Mouse (Mus musculus) left cerebral cortex, adult 2 months (tissue): ENCODE measurements around the gene Gm12258. TPM values are rescaled to one million over a fixed set of nuclear protein-coding genes. Genes with fewer than 3 reads are reported as not detected.
"Not testable (repeated sequence)": the region's sequence is repeated elsewhere in the genome, so short reads cannot be mapped to it uniquely, and the experiment has no call there.

Experiments used
- DNase-seq, 2 experiments: peaks; one replicate each; pipeline ENCODE4 v3.0.0; 2021 to 2022; ENCODE audit warnings: low spot score in 2 of 2, mixed read lengths in 1 of 2; ENCODE audit errors: extremely low spot score in 1 of 2
- H3K27ac ChIP-seq: fragments of 200-600 bp; 2 replicates; pipeline ENCODE4 v1.8.1; 2022
- H3K4me3 ChIP-seq: fragments of 200-600 bp; 2 replicates; pipeline ENCODE4 v1.8.1; 2022
- CTCF ChIP-seq: fragments of 200-600 bp; IDR thresholded peaks from 2 replicates; pipeline ENCODE4 v1.8.1; 2022; ENCODE audit warnings: antibody characterized with exemption, mild to moderate bottlenecking, moderate library complexity
- intact Hi-C: fragments of 180-260 bp; cut with DNase I; formaldehyde crosslinking; loops from one replicate; pipeline ENCODE4 v1.15.1; 2025
- long read RNA-seq, 2 experiments: library from polyadenylated mRNA; stranded (forward); transcript quantifications; one replicate each; pipeline ENCODE4 v2.0.0; 2021; ENCODE audit warnings: borderline mapping rate in 2 of 2
- total RNA-seq, 2 experiments: library from RNA; stranded (reverse); gene quantifications; 2 replicates each; pipeline ENCODE4 v1.2.3; 2021

Gene Gm12258
- 10 to 100 TPM; 17.3 to 20.2 TPM for total RNA-seq
- long read RNA-seq, experiment 1, full-length matches to known transcripts = 18 of 26 reads
- long read RNA-seq, experiment 1, partial matches to known transcripts = 5 of 26 reads
- long read RNA-seq, experiment 1, other reads (novel, unspliced or antisense) = 3 of 26 reads
- long read RNA-seq, experiment 2, full-length matches to known transcripts = 22 of 32 reads
- long read RNA-seq, experiment 2, partial matches to known transcripts = 5 of 32 reads
- long read RNA-seq, experiment 2, other reads (novel, unspliced or antisense) = 5 of 32 reads

- intact Hi-C loops = no loop called here
- Histone ChIP-seq H3K4me3 (peak within 1 kb of the TSS; percentile 81), H3K27ac (peak within 1 kb of the TSS; percentile 87)
- DNase-seq = peak; percentile 82 to 89
- TF ChIP-seq CTCF = no peak
These were observed at the start of gene Gm12258 for GRCm38 (mm10) chr11:58846919-58847461. TSS of gene Gm12258 (plus strand) at chr11:58847158.

GRCm38 (mm10) chr11:58799747-58800146 is 47.2 kb upstream of the Gm12258 start:
- TF ChIP-seq CTCF = no peak
- DNase-seq = no peak

GRCm38 (mm10) chr11:58801558-58802228 is 45.3 kb upstream of the Gm12258 start, which contains the start of gene Fam183b:
TSS of gene Fam183b (minus strand) at chr11:58801960.
- intact Hi-C loops = no loop called here
- Histone ChIP-seq H3K27ac (no peak within 1 kb of the TSS), H3K4me3 (no peak within 1 kb of the TSS)
- DNase-seq = peak in 1 of 2 experiments; percentile 16
- TF ChIP-seq CTCF = no peak

More at GRCm38 (mm10) chr11:58799747-58800146, 47.2 kb upstream of the Gm12258 start:
- Histone ChIP-seq H3K4me3 (no peak overlapping the region), H3K27ac (no peak overlapping the region)
- intact Hi-C loops = no loop called here

- no peak for TF ChIP-seq CTCF
- H3K4me3 ChIP-seq = no peak overlapping the region
- intact Hi-C loops = no loop called here
- DNase-seq = no peak
- H3K27ac ChIP-seq = no peak overlapping the region
These were observed 43.1 kb upstream of the Gm12258 start for GRCm38 (mm10) chr11:58803871-58804270.

- Histone ChIP-seq H3K27ac (no peak overlapping the region), H3K4me3 (no peak overlapping the region)
- no peak for DNase-seq
- intact Hi-C loops = no loop called here
- TF ChIP-seq CTCF = no peak
These were observed 42.6 kb upstream of the Gm12258 start for GRCm38 (mm10) chr11:58804393-58804792.

- TF ChIP-seq CTCF = peak; percentile 24
- H3K4me3 ChIP-seq = no peak overlapping the region
- intact Hi-C loops = no loop called here
- DNase-seq = no peak
- no peak overlapping the region for H3K27ac ChIP-seq
These were observed 35.0 kb upstream of the Gm12258 start for GRCm38 (mm10) chr11:58812001-58812400.

- H3K27ac ChIP-seq, H3K4me3 ChIP-seq, DNase-seq, intact Hi-C loops: not testable (repeated sequence)
These were observed 32.3 kb upstream of the Gm12258 start, which contains the start of gene Olfr313 for GRCm38 (mm10) chr11:58814700-58815099. TSS of gene Olfr313 (plus strand) at chr11:58815000.

GRCm38 (mm10) chr11:58815676-58816075 is 31.3 kb upstream of the Gm12258 start:
- no peak for DNase-seq
- H3K27ac ChIP-seq = no peak overlapping the region
- intact Hi-C loops = no loop called here
- H3K4me3 ChIP-seq = no peak overlapping the region
- no peak; the same call in 1 of the 2 replicates for TF ChIP-seq CTCF

- H3K4me3 ChIP-seq, intact Hi-C loops, H3K27ac ChIP-seq: not testable (repeated sequence)
These were observed 18.0 kb upstream of the Gm12258 start, which contains the start of gene Olfr312 for GRCm38 (mm10) chr11:58828937-58829336. TSS of gene Olfr312 (plus strand) at chr11:58829237.

GRCm38 (mm10) chr11:58829764-58830163 is 17.2 kb upstream of the Gm12258 start:
- DNase-seq = no peak
- intact Hi-C loops = no loop called here
- Histone ChIP-seq H3K4me3 (no peak overlapping the region), H3K27ac (no peak overlapping the region)
- TF ChIP-seq CTCF = no peak

More at GRCm38 (mm10) chr11:58828937-58829336, 18.0 kb upstream of the Gm12258 start, which contains the start of gene Olfr312:
- DNase-seq = not testable (repeated sequence)

GRCm38 (mm10) chr11:58832541-58832940 is 14.4 kb upstream of the Gm12258 start:
- H3K27ac ChIP-seq, H3K4me3 ChIP-seq, DNase-seq, intact Hi-C loops: not testable (repeated sequence)

- H3K27ac ChIP-seq, DNase-seq, intact Hi-C loops, H3K4me3 ChIP-seq: not testable (repeated sequence)
These were observed 8.0 kb upstream of the Gm12258 start, which contains the start of gene Olfr311 for GRCm38 (mm10) chr11:58838951-58839350. TSS of gene Olfr311 (plus strand) at chr11:58839251.
